Mouse (Mus musculus): ENCODE data around the gene Gng13.

- TF ChIP-seq CTCF (IDR thresholded peaks at IDR 0.05; ENCODE audit: insufficient read depth, low read depth, low read length): no peak
- no peak for TF ChIP-seq POLR2A (IDR thresholded peaks at IDR 0.05; ENCODE audit: insufficient read depth, low read depth, low read length)
Observed at GRCm38 (mm10) chr17:25755086-25755485, 38.1 kb downstream of the Gng13 start.

Measured in olfactory bulb, adult 2 months (tissue).